Mouse (Mus musculus) forebrain, embryonic 15.5 days (tissue): ENCODE results near the gene Ltbr. TPM values are rescaled to one million over a fixed set of nuclear protein-coding genes. Genes with fewer than 3 reads are reported as not detected.
"Not testable (repeated sequence)": the region's sequence is repeated elsewhere in the genome, so short reads cannot be mapped to it uniquely, and the experiment has no call there.

ENCODE experiments used
- ATAC-seq: fragments of 200-750 bp; cut with Nextera tagmentation; replicated peaks from 2 replicates; pipeline ENCODE4 v1.8.0; 2017; ENCODE audit warnings: mild to moderate bottlenecking, moderate TSS enrichment, moderate library complexity
- H3K27ac ChIP-seq: fragments of 300-500 bp; sonication (generic); replicated peaks from 2 replicates; pipeline ENCODE4 v1.5.1; 2015; ENCODE audit warnings: mild to moderate bottlenecking, inconsistent platforms
- H3K27me3 ChIP-seq: fragments of 300-500 bp; sonication (generic); 2 replicates; pipeline ENCODE4 v1.6.1; 2015; ENCODE audit warnings: inconsistent platforms
- H3K36me3 ChIP-seq: fragments of 300-500 bp; sonication (generic); 2 replicates; pipeline ENCODE4 v1.6.1; 2015; ENCODE audit warnings: mild to moderate bottlenecking, inconsistent platforms
- H3K4me1 ChIP-seq: fragments of 300-500 bp; sonication (generic); 2 replicates; pipeline ENCODE4 v1.6.1; 2015; ENCODE audit warnings: inconsistent platforms
- H3K4me2 ChIP-seq: fragments of 300-500 bp; sonication (generic); replicated peaks from 2 replicates; pipeline ENCODE4 v1.6.1; 2015; ENCODE audit warnings: mild to moderate bottlenecking, inconsistent platforms
- H3K4me3 ChIP-seq: fragments of 300-500 bp; sonication (generic); 2 replicates; pipeline ENCODE4 v1.5.1; 2015; ENCODE audit warnings: mild to moderate bottlenecking, inconsistent platforms
- H3K9ac ChIP-seq: fragments of 300-500 bp; sonication (generic); replicated peaks from 2 replicates; pipeline ENCODE4 v1.6.1; 2015; ENCODE audit warnings: mild to moderate bottlenecking, inconsistent platforms
- H3K9me3 ChIP-seq: fragments of 300-500 bp; sonication (generic); 2 replicates; pipeline ENCODE4 v1.6.1; 2016; ENCODE audit warnings: inconsistent platforms
- WGBS: fragments of 180-500 bp; shearing (Covaris S2); methylation state at CpG from one replicate; pipeline ENCODE4 v1.1.7; 2015; ENCODE audit warnings: mixed read lengths; 5-methylcytosine and 5-hydroxymethylcytosine counted together
- polyA plus RNA-seq: library from polyadenylated mRNA; unstranded; fragments of >200 nt; fragmentation: Nextera tagmentation; extraction: Ambion mirVana; gene quantifications from 2 replicates; pipeline ENCODE4 v1.2.1, GENCODE M21; 2015

Gene Ltbr
- polyA plus RNA-seq, 1 experiment from 2014 or later, result 11.5 TPM

DNA sequence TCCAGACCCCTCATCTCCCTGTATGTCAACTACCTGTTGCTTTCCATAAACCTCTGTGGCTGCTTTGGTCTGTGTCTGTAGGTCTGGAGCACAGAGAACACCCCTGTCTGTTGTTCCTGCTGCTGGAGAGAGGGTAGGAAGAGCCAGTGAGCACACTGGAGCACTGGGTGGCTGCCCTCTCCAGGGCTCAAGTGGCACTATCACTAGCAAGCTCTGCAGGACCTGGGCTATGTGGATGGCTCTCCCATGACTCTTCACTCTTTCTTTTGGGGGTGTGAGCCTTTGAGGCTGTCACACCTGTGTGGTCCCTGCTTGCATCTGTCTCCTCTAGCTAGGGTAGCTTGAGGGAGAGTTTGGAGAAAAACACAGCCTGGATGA, 6.2 kb upstream of the Ltbr start:
- Histone ChIP-seq H3K27me3 (peaks cover 22% of the 10 kb centered on the region), H3K4me1 (no peaks in the 10 kb centered on the region), H3K4me2 (no peak overlapping the region), H3K4me3 (no peak overlapping the region), H3K9ac (no peak overlapping the region), H3K36me3 (no peaks in the 10 kb centered on the region), H3K27ac (no peak overlapping the region), H3K9me3 (no peaks in the 10 kb centered on the region)
- ATAC-seq, result no peak

- no peak overlapping the region for H3K9ac ChIP-seq
- no peak for ATAC-seq
- no peaks in the 10 kb centered on the region for H3K36me3 ChIP-seq
- no peaks in the 10 kb centered on the region for H3K9me3 ChIP-seq
- H3K27me3 ChIP-seq, result peaks cover 22% of the 10 kb centered on the region
- no peak overlapping the region for H3K4me2 ChIP-seq
- peaks cover 3% of the 10 kb centered on the region; the same call in 1 of the 2 replicates for H3K4me1 ChIP-seq
- H3K4me3 ChIP-seq, result no peak overlapping the region
- H3K27ac ChIP-seq, result no peak overlapping the region
- WGBS, result 70% methylated on average over 15 of the region's 15 CpGs
Measured at GRCm38 (mm10) chr6:125318981-125319918, 5.6 kb upstream of the Ltbr start.

GRCm38 (mm10) chr6:125317077-125317476, 3.4 kb upstream of the Ltbr start:
- Histone ChIP-seq H3K36me3 (no peaks in the 10 kb centered on the region), H3K9ac (no peak overlapping the region), H3K4me3 (no peak overlapping the region), H3K4me1 (peaks cover 16% of the 10 kb centered on the region), H3K27me3 (peaks cover 22% of the 10 kb centered on the region), H3K27ac (no peak overlapping the region), H3K4me2 (no peak overlapping the region), H3K9me3 (no peaks in the 10 kb centered on the region)
- 66% methylated on average over 7 of the region's 7 CpGs for WGBS
- ATAC-seq, result no peak

- Histone ChIP-seq H3K4me3 (no peak overlapping the region), H3K27ac (no peak overlapping the region), H3K4me1 (peaks cover 16% of the 10 kb centered on the region), H3K4me2 (no peak overlapping the region), H3K27me3 (peaks cover 2% of the 10 kb centered on the region; the same call in 1 of the 2 replicates), H3K9me3 (no peaks in the 10 kb centered on the region), H3K36me3 (no peaks in the 10 kb centered on the region), H3K9ac (no peak overlapping the region)
- ATAC-seq, result no peak
- WGBS, result 82% methylated on average over 6 of the region's 6 CpGs
Measured at GRCm38 (mm10) chr6:125314746-125315145, 1.1 kb upstream of the Ltbr start.

GRCm38 (mm10) chr6:125314231-125314563, 512 bp upstream of the Ltbr start:
- 63% methylated on average over 7 of the region's 7 CpGs for WGBS

DNA sequence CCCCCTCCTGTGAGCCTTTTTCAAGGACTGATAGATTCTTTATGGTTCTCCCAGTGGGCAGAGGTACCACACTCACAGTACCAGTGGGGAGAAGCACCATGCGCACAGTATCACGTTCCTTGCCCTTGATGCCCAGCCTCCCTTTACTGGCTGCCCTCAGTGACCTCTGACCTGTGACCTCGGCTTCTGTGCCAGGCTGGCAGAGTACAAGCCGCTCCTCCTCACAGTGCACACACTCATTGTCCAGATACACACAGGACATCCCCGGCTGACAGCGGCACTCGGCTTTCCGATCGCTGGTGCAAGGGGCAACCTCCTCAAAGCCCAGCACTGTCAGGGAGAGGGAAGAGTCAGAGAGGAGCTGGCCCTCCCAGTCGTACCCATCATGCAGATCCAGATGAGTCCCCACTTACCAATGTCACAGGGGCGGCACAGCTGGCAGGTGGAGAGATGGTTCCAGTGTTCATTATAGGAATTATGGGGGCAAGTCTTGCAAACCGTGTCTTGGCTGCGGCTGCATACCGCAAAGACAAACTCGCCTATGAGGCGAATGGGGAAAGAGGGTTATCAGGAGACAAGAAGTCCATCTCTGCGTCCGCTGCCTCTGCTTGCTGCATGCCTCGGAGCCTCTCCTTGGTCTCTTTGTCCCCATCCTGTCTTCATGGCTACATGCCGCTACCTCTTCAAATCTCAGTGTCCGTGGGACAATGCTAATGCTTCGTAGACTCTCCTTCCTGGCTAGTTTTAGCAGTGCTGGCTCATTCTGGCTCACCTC, 917 bp downstream of the Ltbr start:
- 72% methylated on average over 22 of the region's 22 CpGs for WGBS
- Histone ChIP-seq H3K36me3 (no peaks in the 10 kb centered on the region), H3K27me3 (no peaks in the 10 kb centered on the region), H3K4me3 (peak overlapping the region; percentile 36), H3K27ac (no peak overlapping the region), H3K9ac (0 out of 2 replicates have a peak overlapping the region, but pooled peaks have one; percentile 50), H3K4me2 (peak overlapping the region; percentile 56), H3K4me1 (peaks cover 16% of the 10 kb centered on the region), H3K9me3 (no peaks in the 10 kb centered on the region)
- ATAC-seq, result 0 out of 2 replicates have a peak, but pooled peaks have one; percentile 1

More at GRCm38 (mm10) chr6:125314231-125314563, 512 bp upstream of the Ltbr start:
- ATAC-seq, result peak; percentile 23; the same call in 1 of the 2 replicates
- Histone ChIP-seq H3K4me2 (peak overlapping the region; percentile 56), H3K4me1 (peaks cover 16% of the 10 kb centered on the region), H3K9me3 (no peaks in the 10 kb centered on the region), H3K4me3 (peak overlapping the region; percentile 36), H3K36me3 (no peaks in the 10 kb centered on the region), H3K27ac (no peak overlapping the region), H3K27me3 (no peaks in the 10 kb centered on the region), H3K9ac (peak overlapping the region; percentile 50)

DNA sequence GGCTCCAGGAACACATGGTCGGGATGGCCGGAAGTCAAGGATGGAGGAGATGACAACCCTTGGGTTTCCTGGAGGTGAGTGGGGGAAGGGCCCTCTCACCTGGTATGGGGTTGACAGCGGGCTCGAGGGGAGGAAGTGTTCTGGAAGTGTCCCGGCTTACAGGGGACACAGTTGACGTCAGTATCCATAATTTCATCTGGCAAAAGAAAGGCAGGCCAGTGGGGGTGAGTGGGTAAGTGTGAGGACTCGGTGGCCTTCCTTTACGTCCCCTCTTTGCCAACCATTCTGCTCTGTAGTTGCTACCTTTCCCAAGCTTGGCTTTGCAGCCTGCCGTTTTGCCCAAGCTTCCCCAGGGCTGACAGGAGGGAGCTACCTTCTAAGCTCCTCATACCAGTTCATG, 1.5 kb downstream of the Ltbr start:
- Histone ChIP-seq H3K9me3 (no peaks in the 10 kb centered on the region), H3K4me3 (no peak overlapping the region), H3K9ac (no peak overlapping the region), H3K4me1 (peaks cover 16% of the 10 kb centered on the region), H3K4me2 (no peak overlapping the region), H3K36me3 (no peaks in the 10 kb centered on the region), H3K27me3 (no peaks in the 10 kb centered on the region), H3K27ac (no peak overlapping the region)
- 91% methylated on average over 9 of the region's 9 CpGs for WGBS
- no peak for ATAC-seq

DNA sequence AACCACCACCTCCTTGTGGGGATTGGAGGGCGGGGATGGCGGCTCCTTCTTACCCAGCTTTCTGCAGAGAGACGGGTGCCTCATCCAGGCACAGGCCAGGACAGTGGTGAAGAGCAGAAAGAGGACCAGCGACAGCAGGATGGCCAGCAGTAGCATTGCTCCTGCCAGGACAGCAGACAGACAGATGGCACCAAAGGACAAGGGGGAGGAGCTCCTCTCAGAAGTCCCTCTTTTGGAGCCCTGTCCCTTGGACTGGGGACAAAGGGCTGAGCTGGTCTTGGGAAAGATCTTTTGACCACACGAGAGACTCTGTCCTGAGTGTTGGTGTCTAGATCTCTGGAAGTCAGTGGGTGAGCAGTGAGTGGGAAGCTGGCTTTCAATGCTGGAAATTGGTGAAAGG, 4.3 kb downstream of the Ltbr start:
- Histone ChIP-seq H3K9me3 (no peaks in the 10 kb centered on the region), H3K4me1 (peaks cover 14% of the 10 kb centered on the region), H3K9ac (no peak overlapping the region), H3K36me3 (no peaks in the 10 kb centered on the region), H3K27me3 (no peaks in the 10 kb centered on the region), H3K27ac (no peak overlapping the region), H3K4me2 (no peak overlapping the region), H3K4me3 (no peak overlapping the region)
- 49% methylated on average over 5 of the region's 5 CpGs for WGBS
- no peak for ATAC-seq

- Histone ChIP-seq H3K36me3 (no peaks in the 10 kb centered on the region), H3K27ac (no peak overlapping the region), H3K4me3 (no peak overlapping the region), H3K4me2 (no peak overlapping the region), H3K4me1 (peaks cover 9% of the 10 kb centered on the region), H3K9me3 (no peaks in the 10 kb centered on the region), H3K9ac (no peak overlapping the region), H3K27me3 (no peaks in the 10 kb centered on the region)
- no peak for ATAC-seq
- WGBS, result 12% methylated on average over 13 of the region's 13 CpGs
Measured at GRCm38 (mm10) chr6:125308921-125309320, 4.8 kb downstream of the Ltbr start.

GRCm38 (mm10) chr6:125307091-125307490, 6.6 kb downstream of the Ltbr start:
- no peak overlapping the region for H3K4me3 ChIP-seq
- H3K27me3 ChIP-seq, result no peaks in the 10 kb centered on the region
- H3K36me3 ChIP-seq, result no peaks in the 10 kb centered on the region
- no peak overlapping the region for H3K27ac ChIP-seq
- no peak overlapping the region for H3K4me2 ChIP-seq
- no peak overlapping the region for H3K9ac ChIP-seq
- ATAC-seq, result no peak
- WGBS, result 91% methylated on average over 5 of the region's 5 CpGs
- H3K9me3 ChIP-seq, result no peaks in the 10 kb centered on the region
- no peaks in the 10 kb centered on the region for H3K4me1 ChIP-seq

- Histone ChIP-seq H3K4me3 (no peak overlapping the region), H3K27me3 (no peaks in the 10 kb centered on the region), H3K9me3 (no peaks in the 10 kb centered on the region), H3K36me3 (no peaks in the 10 kb centered on the region), H3K27ac (no peak overlapping the region), H3K4me1 (no peaks in the 10 kb centered on the region), H3K4me2 (no peak overlapping the region), H3K9ac (no peak overlapping the region)
- 90% methylated on average over 6 of the region's 6 CpGs for WGBS
- no peak for ATAC-seq
Measured at GRCm38 (mm10) chr6:125305465-125305864, 8.2 kb downstream of the Ltbr start.

DNA sequence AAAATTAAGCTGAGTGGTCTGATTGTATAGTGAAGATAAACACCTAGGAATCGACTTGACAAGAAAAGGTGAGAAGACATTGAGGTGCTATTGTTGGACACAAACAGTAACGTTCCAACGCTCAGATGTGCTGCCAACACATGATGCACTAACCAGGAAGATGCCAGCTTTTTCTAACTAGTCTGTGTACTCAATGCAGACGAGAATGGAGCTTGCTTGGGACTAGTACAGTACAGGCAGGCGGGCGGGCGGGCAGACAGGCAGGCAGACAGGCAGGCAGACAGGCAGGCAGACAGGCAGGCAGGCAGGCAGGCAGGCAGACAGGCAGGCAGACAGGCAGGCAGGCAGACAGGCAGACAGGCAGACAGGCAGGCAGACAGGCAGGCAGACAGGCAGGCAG, 9.3 kb downstream of the Ltbr start:
- WGBS, result 84% methylated on average over 7 of the region's 7 CpGs

More for the DNA sequence above, 9.3 kb downstream of the Ltbr start:
- H3K27ac ChIP-seq, H3K4me1 ChIP-seq, ATAC-seq, H3K9ac ChIP-seq, H3K9me3 ChIP-seq, H3K4me3 ChIP-seq, H3K36me3 ChIP-seq, H3K4me2 ChIP-seq, H3K27me3 ChIP-seq: not testable (repeated sequence)
